Mouse (Mus musculus) subcutaneous adipose tissue, adult 2 months (tissue): ENCODE measurements around the gene Dnaic1. TPM values are rescaled to one million over a fixed set of nuclear protein-coding genes. Genes with fewer than 3 reads are reported as not detected.

Experiments
- polyA plus RNA-seq: library from polyadenylated mRNA; depleted of rRNA; stranded (reverse); fragments of >200 nt; gene quantifications from 2 replicates; pipeline ENCODE4 v1.2.3, GENCODE M21; 2012; ENCODE audit warnings: low replicate concordance; rRNA removed

Gene Dnaic1
- 0.48 and 0.79 TPM in 2 replicates for polyA plus RNA-seq

DNA sequence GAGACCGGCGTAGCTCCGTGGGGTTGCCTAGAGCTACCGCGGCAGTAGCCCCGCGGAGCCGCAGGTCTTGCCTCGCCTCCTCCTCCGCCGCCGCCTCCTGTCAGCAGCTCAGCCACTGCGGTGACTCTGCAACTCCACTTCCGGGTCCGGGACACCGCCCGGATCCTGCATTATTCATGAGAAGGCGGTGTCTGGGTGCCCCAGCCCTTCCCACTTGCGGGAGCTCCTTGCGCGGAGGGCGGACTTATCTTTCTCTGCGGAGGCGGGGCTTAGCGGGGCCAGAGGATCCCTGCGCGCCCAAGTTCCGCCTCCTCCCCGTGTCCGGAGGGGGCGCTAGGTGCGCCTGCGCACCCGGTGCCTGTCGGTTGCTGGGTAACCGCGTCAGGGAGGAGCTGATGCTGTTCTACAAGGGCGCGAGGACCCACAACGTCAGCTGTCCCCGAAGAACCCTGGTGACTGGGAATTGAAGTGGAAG lies at the start of gene Dnaic1, which contains the start of gene Fam219a:
Gene Dnaic1 (plus strand): TSS at position 365 of the 475 bp plus-strand sequence.
Gene Fam219a (minus strand): TSS at position 128 of the 475 bp plus-strand sequence.

DNA sequence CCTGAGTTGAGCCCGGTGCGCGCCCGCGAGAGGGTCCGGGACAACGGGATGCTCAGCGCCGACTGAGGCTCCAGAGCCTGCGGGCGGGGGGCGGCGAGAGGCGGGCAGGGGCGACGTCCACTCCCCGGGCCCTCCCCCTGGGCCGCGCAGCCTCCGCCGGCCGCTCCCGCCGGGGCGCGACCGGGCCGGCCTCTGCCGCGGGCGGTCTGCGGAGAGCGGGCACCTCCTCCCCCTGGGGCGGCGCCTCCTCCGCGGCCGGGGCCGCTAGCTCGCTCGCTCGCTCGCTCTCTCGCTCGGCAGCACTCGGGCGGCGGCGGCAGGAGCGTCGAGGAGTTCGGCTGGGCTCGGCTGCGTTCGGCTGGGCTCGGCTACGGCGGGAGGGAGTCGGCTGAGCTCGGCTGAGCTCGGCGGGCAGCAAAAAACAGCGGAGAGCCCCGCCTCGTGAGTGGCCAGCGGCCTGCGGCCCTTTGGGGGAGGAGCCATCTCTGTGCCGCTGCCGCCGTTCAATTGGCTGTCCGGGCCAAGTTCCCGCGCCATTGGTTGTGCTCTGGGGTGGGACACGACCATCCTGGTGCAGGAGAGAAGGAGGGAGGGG lies 70.4 kb downstream of the Dnaic1 start, which contains the start of gene Enho:
Gene Enho (minus strand): TSS at position 412 of the 595 bp plus-strand sequence.

Other genes with a start within 250 kb of the Dnaic1 start
- 34.9 and 47.2 TPM in 2 replicates for gene Ubap1, start 220.8 kb upstream of the Dnaic1 start, polyA plus RNA-seq
- 0.27 and 1.3 TPM in 2 replicates for gene Kif24, start 104.9 kb upstream of the Dnaic1 start, polyA plus RNA-seq
- gene Nudt2, start 104.6 kb upstream of the Dnaic1 start, polyA plus RNA-seq, result 23.4 and 27.8 TPM in 2 replicates
- gene AI464131, start 66.7 kb upstream of the Dnaic1 start, polyA plus RNA-seq, result 15.4 and 32.5 TPM in 2 replicates
- 0.27 TPM in 1 of 2 replicates, not detected in the other for gene 1110017D15Rik, start 52.4 kb upstream of the Dnaic1 start, polyA plus RNA-seq
- gene Fam219a, start 237 bp upstream of the Dnaic1 start, polyA plus RNA-seq, result 28.0 and 28.1 TPM in 2 replicates
- gene Enho, start 70.5 kb downstream of the Dnaic1 start, polyA plus RNA-seq, result 11.0 and 13.5 TPM in 2 replicates
- gene Cntfr, start 127.3 kb downstream of the Dnaic1 start, polyA plus RNA-seq, result 2.4 and 3.0 TPM in 2 replicates
- gene Il11ra1, start 130.2 kb downstream of the Dnaic1 start, polyA plus RNA-seq, result 80.9 and 150 TPM in 2 replicates
- gene Rpp25l, start 143.8 kb downstream of the Dnaic1 start, polyA plus RNA-seq, result 35.2 and 49.7 TPM in 2 replicates
- gene Dctn3, start 153.4 kb downstream of the Dnaic1 start, polyA plus RNA-seq, result 44.0 and 82.9 TPM in 2 replicates
- gene Arid3c, start 161.4 kb downstream of the Dnaic1 start, polyA plus RNA-seq, result not detected in 2 replicates
- 66.8 and 101 TPM in 2 replicates for gene Galt, start 185.5 kb downstream of the Dnaic1 start, polyA plus RNA-seq
- gene Sigmar1, start 186.4 kb downstream of the Dnaic1 start, polyA plus RNA-seq, result 196 and 284 TPM in 2 replicates
- 42.2 and 56.4 TPM in 2 replicates for gene Ccl27a, start 204.5 kb downstream of the Dnaic1 start, polyA plus RNA-seq